Mouse (Mus musculus) midbrain, embryonic 14.5 days (tissue): Measurements from ENCODE around the gene Pgf. TPM values are rescaled to one million over a fixed set of nuclear protein-coding genes. Genes with fewer than 3 reads are reported as not detected.
"Not testable (repeated sequence)": the region's sequence is repeated elsewhere in the genome, so short reads cannot be mapped to it uniquely, and the experiment has no call there.

Source experiments
- ATAC-seq: fragments of 200-750 bp; cut with Nextera tagmentation; 2 replicates; pipeline ENCODE4 v1.8.0; 2017; ENCODE audit warnings: moderate number of reproducible peaks, moderate library complexity; ENCODE audit not compliant: low FRiP score, low TSS enrichment
- DNase-seq: peaks from one replicate; pipeline ENCODE4 v3.0.0-alpha.2; 2015
- H3K27ac ChIP-seq: fragments of 300-500 bp; sonication (generic); replicated peaks from 2 replicates; pipeline ENCODE4 v1.5.1; 2014; ENCODE audit warnings: mild to moderate bottlenecking, low read depth, low read length, moderate library complexity
- H3K27me3 ChIP-seq: fragments of 300-500 bp; sonication (generic); 2 replicates; pipeline ENCODE4 v1.6.1; 2014; ENCODE audit warnings: low read length, control low read depth, mixed read lengths; ENCODE audit not compliant: control insufficient read depth, insufficient read depth
- H3K36me3 ChIP-seq: fragments of 300-500 bp; sonication (generic); 2 replicates; pipeline ENCODE4 v1.6.1; 2014; ENCODE audit warnings: low read length, control low read depth; ENCODE audit not compliant: control insufficient read depth, insufficient read depth
- H3K4me1 ChIP-seq: fragments of 300-500 bp; sonication (generic); 2 replicates; pipeline ENCODE4 v1.6.1; 2014; ENCODE audit warnings: mild to moderate bottlenecking, antibody characterized with exemption, low read length, control low read depth; ENCODE audit not compliant: control insufficient read depth, insufficient read depth
- H3K4me2 ChIP-seq: fragments of 300-500 bp; sonication (generic); 2 replicates; pipeline ENCODE4 v1.6.1; 2014; ENCODE audit warnings: mild to moderate bottlenecking, low read length, moderate library complexity
- H3K4me3 ChIP-seq: fragments of 300-500 bp; sonication (generic); replicated peaks from 2 replicates; pipeline ENCODE4 v1.5.1; 2014; ENCODE audit warnings: low read depth, low read length
- H3K9ac ChIP-seq: fragments of 300-500 bp; sonication (generic); replicated peaks from 2 replicates; pipeline ENCODE4 v1.6.1; 2014; ENCODE audit warnings: mild to moderate bottlenecking, low read length, moderate library complexity
- H3K9me3 ChIP-seq: fragments of 300-500 bp; sonication (generic); 2 replicates; pipeline ENCODE4 v1.6.1; 2016; ENCODE audit warnings: low read length, control low read depth, mixed read lengths; ENCODE audit not compliant: control insufficient read depth
- WGBS: fragments of 180-500 bp; shearing (Covaris S2); extraction: QIAGEN DNeasy Blood & Tissue Kit; methylation state at CpG from one replicate; pipeline ENCODE4 v1.1.7; 2014; 5-methylcytosine and 5-hydroxymethylcytosine counted together
- polyA plus RNA-seq: library from polyadenylated mRNA; unstranded; fragments of >200 nt; fragmentation: Nextera tagmentation; extraction: Ambion mirVana; gene quantifications from 2 replicates; pipeline ENCODE4 v1.2.1, GENCODE M21; 2014

The Pgf gene
- polyA plus RNA-seq, 1 experiment from 2014 or later = 6.0 TPM

- 88% methylated on average over 4 of the region's 4 CpGs for WGBS
Observed at GRCm38 (mm10) chr12:85144821-85145220, 32.8 kb downstream of the Pgf start.

DNA sequence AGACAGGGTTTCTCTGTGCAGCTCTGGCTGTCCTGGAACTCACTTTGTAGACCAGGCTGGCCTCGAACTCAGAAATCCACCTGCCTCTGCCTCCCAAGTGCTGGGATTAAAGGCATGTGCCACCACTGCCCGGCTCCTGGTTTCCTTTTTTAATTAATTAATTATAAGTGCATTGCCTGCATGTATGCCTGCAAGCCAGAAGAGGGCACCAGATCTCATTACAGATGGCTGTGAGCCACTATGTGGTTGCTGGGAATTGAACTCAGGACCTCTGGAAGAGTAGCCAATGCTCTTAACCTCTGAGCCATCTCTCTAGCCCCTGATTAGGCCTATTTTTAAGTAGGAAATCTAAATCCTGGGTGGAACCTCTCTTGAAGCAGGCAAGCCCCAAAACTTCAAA lies 33.3 kb downstream of the Pgf start:
- H3K9ac ChIP-seq = not testable (repeated sequence)

More at GRCm38 (mm10) chr12:85144821-85145220, 32.8 kb downstream of the Pgf start:
- Histone ChIP-seq H3K4me3 (no peak overlapping the region), H3K27ac (no peak overlapping the region), H3K36me3 (peaks cover 11% of the 10 kb centered on the region; the same call in 1 of the 2 replicates), H3K4me2 (no peak overlapping the region), H3K4me1 (no peaks in the 10 kb centered on the region), H3K9ac (no peak overlapping the region), H3K27me3 (no peaks in the 10 kb centered on the region), H3K9me3 (no peaks in the 10 kb centered on the region)
- DNase-seq (no peak), ATAC-seq (no peak)

GRCm38 (mm10) chr12:85142803-85143202 lies 34.8 kb downstream of the Pgf start:
- no peak overlapping the region for H3K4me2 ChIP-seq
- ATAC-seq = peak; percentile 70
- no peak overlapping the region for H3K27ac ChIP-seq
- no peaks in the 10 kb centered on the region for H3K27me3 ChIP-seq
- H3K4me1 ChIP-seq = no peaks in the 10 kb centered on the region
- peaks cover 20% of the 10 kb centered on the region for H3K36me3 ChIP-seq
- 16% methylated on average over 4 of the region's 4 CpGs for WGBS
- peak; percentile 91 for DNase-seq
- H3K4me3 ChIP-seq = no peak overlapping the region
- no peak overlapping the region for H3K9ac ChIP-seq
- H3K9me3 ChIP-seq = no peaks in the 10 kb centered on the region

More for the DNA sequence above, 33.3 kb downstream of the Pgf start:
- not testable (repeated sequence) for ATAC-seq, H3K4me1 ChIP-seq, H3K9me3 ChIP-seq, H3K27ac ChIP-seq, H3K4me2 ChIP-seq, H3K4me3 ChIP-seq, DNase-seq, H3K27me3 ChIP-seq
- H3K36me3 ChIP-seq = peaks cover 16% of the 10 kb centered on the region
- WGBS = 58% methylated on average over 2 of the region's 2 CpGs

- no peaks in the 10 kb centered on the region for H3K4me1 ChIP-seq
- no peak overlapping the region for H3K4me3 ChIP-seq
- ATAC-seq = no peak
- 81% methylated on average over 6 of the region's 6 CpGs for WGBS
- peaks cover 28% of the 10 kb centered on the region for H3K36me3 ChIP-seq
- no peak overlapping the region for H3K9ac ChIP-seq
- no peak overlapping the region for H3K27ac ChIP-seq
- DNase-seq = no peak
- H3K9me3 ChIP-seq = no peaks in the 10 kb centered on the region
- no peak overlapping the region for H3K4me2 ChIP-seq
- H3K27me3 ChIP-seq = no peaks in the 10 kb centered on the region
Observed at GRCm38 (mm10) chr12:85141096-85141495, 36.5 kb downstream of the Pgf start.

GRCm38 (mm10) chr12:85140036-85140701 lies 37.4 kb downstream of the Pgf start:
- Histone ChIP-seq H3K9me3 (no peaks in the 10 kb centered on the region), H3K36me3 (peaks cover 37% of the 10 kb centered on the region), H3K4me2 (no peak overlapping the region), H3K27ac (no peak overlapping the region), H3K27me3 (no peaks in the 10 kb centered on the region), H3K4me1 (no peaks in the 10 kb centered on the region), H3K9ac (no peak overlapping the region), H3K4me3 (no peak overlapping the region)
- DNase-seq (no peak), ATAC-seq (no peak)
- 52% methylated on average over 18 of the region's 18 CpGs for WGBS

- peaks cover 63% of the 10 kb centered on the region for H3K36me3 ChIP-seq
- 71% methylated on average over 4 of the region's 4 CpGs for WGBS
Observed at GRCm38 (mm10) chr12:85136627-85137026, 41.0 kb downstream of the Pgf start.

GRCm38 (mm10) chr12:85135513-85136470 lies 41.8 kb downstream of the Pgf start:
- Histone ChIP-seq H3K9ac (no peak overlapping the region), H3K27ac (no peak overlapping the region), H3K36me3 (peaks cover 72% of the 10 kb centered on the region), H3K4me2 (no peak overlapping the region), H3K27me3 (no peaks in the 10 kb centered on the region), H3K9me3 (no peaks in the 10 kb centered on the region), H3K4me1 (no peaks in the 10 kb centered on the region), H3K4me3 (no peak overlapping the region)
- DNase-seq (no peak), ATAC-seq (no peak)
- WGBS = 84% methylated on average over 19 of the region's 19 CpGs

More at GRCm38 (mm10) chr12:85136627-85137026, 41.0 kb downstream of the Pgf start:
- no peak for ATAC-seq
- H3K4me1 ChIP-seq = no peaks in the 10 kb centered on the region
- H3K4me2 ChIP-seq = no peak overlapping the region
- no peaks in the 10 kb centered on the region for H3K27me3 ChIP-seq
- no peak overlapping the region for H3K27ac ChIP-seq
- DNase-seq = no peak
- H3K9ac ChIP-seq = no peak overlapping the region
- H3K9me3 ChIP-seq = no peaks in the 10 kb centered on the region
- H3K4me3 ChIP-seq = no peak overlapping the region

GRCm38 (mm10) chr12:85134043-85134794 lies 43.4 kb downstream of the Pgf start:
- Histone ChIP-seq H3K4me3 (no peak overlapping the region), H3K36me3 (peaks cover 81% of the 10 kb centered on the region), H3K27ac (no peak overlapping the region), H3K4me2 (no peak overlapping the region), H3K4me1 (no peaks in the 10 kb centered on the region), H3K9me3 (no peaks in the 10 kb centered on the region), H3K9ac (no peak overlapping the region), H3K27me3 (no peaks in the 10 kb centered on the region)
- DNase-seq = no peak
- no peak for ATAC-seq
- 94% methylated on average over 8 of the region's 8 CpGs for WGBS
